Mouse (Mus musculus): ENCODE results near the gene Col1a1.
A peak's percentile ranks its signal among the peaks of the same experiment; 100 is the strongest.

GRCm38 (mm10) chr11:94994208-94994814 is 58.3 kb downstream of the Col1a1 start:
- TF ChIP-seq CTCF (IDR thresholded peaks at IDR 0.05; ENCODE audit: low read depth) (no peak), EP300 (IDR thresholded peaks at IDR 0.05; ENCODE audit: low read depth) (peak; percentile 32; the same call in 1 of the 2 replicates)
